Mouse (Mus musculus) ovary, postnatal 36 days (tissue): ENCODE results near the gene Gm42517.

ENCODE experiments used
- DNase-seq: peaks from one replicate; pipeline ENCODE4 v3.0.0; 2022; ENCODE audit warnings: low spot score, mixed read lengths

The Gm42517 gene

GRCm38 (mm10) chr5:108349511-108350148, 18.1 kb downstream of the Gm42517 start:
- no peak for DNase-seq

- DNase-seq, result no peak
These were observed 19.9 kb downstream of the Gm42517 start for GRCm38 (mm10) chr5:108347843-108348242.

- no peak for DNase-seq
These were observed 22.2 kb downstream of the Gm42517 start for GRCm38 (mm10) chr5:108345313-108346071.

GRCm38 (mm10) chr5:108343680-108344170, 24.0 kb downstream of the Gm42517 start:
- DNase-seq, result no peak

- no peak for DNase-seq
These were observed 29.7 kb downstream of the Gm42517 start for GRCm38 (mm10) chr5:108338049-108338448.

GRCm38 (mm10) chr5:108337385-108337784, 30.3 kb downstream of the Gm42517 start:
- DNase-seq, result no peak

GRCm38 (mm10) chr5:108331051-108331450, 36.7 kb downstream of the Gm42517 start:
- no peak for DNase-seq
